Mouse (Mus musculus) layer of hippocampus, adult 8-10 months (tissue): ENCODE measurements at regions not wholly inside any gene's neighbourhood (a gene's known extent, or its start where the extent isn't known, plus 50 kb on each side); places are given as distances from the start of the nearest gene placed in this dataset.
A peak's percentile ranks its signal among the peaks of the same experiment; 100 is the strongest.

Experiments
- DNase-seq, 2 experiments: peaks; one replicate each; pipeline ENCODE4 v3.0.0; 2022; ENCODE audit warnings: low spot score in 2 of 2

GRCm38 (mm10) chr2:160421216-160421911, 54.5 kb upstream of the Mafb start:
- no peak for DNase-seq

- DNase-seq, result no peak
Measured at GRCm38 (mm10) chr2:160424491-160424890, 57.6 kb upstream of the Mafb start.

DNA sequence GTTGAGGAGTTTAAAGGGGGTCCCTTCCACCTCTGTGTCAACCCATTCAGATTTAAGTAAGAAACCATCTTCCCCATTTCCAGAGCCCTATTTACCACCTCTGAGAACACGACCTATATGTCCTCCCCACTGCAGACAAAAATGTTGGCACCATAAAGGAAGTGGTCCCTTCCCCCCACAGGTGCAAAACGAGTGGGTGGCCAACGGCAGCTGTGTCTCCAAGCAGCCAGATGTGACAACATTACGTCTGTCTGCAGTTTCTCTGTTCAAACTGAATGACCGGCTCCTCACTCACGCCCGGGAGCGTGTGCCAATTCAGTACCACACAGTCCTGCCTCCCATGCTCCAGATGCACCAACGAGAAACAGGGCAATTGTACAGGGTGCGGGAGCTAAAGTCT, 60.6 kb upstream of the Mafb start:
- DNase-seq, result no peak

DNA sequence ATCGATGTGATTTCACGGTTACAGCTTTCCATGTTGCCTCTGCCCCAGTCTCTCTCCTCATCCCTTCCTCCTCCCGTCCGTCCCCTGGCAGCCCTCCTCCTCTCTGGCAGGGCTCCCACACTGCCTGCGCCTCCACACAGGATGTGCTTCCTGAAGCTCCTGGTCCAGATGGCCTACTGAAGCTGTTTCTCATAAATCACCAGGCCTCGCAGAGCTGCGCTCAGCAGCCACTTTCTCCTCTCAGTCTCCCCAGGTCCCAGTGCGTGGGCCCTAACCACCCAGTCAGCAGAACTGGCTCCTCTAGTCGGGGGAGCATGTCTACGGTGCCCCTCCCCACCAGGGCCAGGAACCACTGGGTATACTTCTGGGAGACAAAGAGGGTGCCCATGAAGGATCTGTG, 66.4 kb upstream of the Mafb start:
- DNase-seq, result peak; percentile 80 to 88

- DNase-seq, result no peak
Measured at GRCm38 (mm10) chr2:160434701-160435100, 67.8 kb upstream of the Mafb start.

DNA sequence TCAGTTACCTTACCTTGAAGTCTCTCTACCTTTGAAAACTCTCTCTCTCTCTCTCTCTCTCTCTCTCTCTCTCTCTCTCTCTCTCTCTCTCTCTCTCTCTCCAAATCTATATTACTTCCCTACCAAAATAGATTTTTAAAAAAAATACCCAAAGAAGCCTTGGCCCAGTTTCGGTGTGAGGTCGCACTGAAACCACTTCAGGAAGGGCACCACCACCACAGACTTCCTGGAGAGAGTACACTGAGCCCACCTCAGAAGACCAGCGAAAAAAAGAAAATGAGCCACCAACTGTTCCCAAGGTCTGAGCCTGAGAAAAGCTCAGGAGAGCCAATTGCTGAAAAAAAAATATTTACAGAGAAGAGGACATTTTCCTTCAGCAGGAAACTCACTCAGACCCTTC, 68.8 kb upstream of the Mafb start:
- DNase-seq, result no peak

DNA sequence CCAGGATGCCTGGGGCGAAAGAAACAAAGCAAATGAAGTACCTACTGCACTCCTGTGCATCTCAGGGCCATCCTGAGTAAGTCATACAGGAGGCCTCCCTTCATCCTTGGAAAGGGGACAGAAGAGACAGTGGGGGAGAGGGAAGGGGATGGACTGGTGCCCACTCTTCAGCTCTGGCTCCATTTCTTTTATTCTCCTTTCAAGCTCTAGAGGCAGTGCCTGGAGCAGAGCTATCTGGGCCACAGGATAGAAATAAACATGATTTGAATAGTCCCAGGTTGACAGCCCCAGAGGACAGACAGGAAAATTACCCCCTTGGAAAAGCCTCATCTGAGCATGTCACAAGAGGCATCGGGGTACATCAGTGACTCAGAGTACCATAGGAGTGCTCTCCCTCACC, 72.2 kb upstream of the Mafb start:
- DNase-seq, result no peak

GRCm38 (mm10) chr2:160440236-160440635, 73.4 kb upstream of the Mafb start:
- no peak for DNase-seq

DNA sequence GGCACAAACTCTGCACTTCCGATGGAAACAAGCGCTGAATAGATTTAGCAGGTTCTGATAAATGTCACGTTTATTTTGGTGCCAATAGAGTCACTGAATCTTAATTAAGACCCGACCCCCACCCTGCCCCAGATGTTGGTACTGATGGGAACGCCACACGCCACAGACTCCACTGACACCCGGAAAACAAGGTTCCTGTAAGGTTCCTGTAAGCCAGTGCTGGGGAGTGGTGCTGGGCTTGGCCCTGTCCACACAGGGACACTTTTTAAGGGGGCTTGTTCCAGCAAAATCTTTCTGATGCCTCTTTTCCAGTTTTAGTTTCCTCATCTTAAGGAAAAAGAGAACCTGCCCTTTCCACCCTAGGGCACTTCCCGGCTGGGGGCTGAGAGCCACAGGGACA, 84.2 kb upstream of the Mafb start:
- no peak for DNase-seq

DNA sequence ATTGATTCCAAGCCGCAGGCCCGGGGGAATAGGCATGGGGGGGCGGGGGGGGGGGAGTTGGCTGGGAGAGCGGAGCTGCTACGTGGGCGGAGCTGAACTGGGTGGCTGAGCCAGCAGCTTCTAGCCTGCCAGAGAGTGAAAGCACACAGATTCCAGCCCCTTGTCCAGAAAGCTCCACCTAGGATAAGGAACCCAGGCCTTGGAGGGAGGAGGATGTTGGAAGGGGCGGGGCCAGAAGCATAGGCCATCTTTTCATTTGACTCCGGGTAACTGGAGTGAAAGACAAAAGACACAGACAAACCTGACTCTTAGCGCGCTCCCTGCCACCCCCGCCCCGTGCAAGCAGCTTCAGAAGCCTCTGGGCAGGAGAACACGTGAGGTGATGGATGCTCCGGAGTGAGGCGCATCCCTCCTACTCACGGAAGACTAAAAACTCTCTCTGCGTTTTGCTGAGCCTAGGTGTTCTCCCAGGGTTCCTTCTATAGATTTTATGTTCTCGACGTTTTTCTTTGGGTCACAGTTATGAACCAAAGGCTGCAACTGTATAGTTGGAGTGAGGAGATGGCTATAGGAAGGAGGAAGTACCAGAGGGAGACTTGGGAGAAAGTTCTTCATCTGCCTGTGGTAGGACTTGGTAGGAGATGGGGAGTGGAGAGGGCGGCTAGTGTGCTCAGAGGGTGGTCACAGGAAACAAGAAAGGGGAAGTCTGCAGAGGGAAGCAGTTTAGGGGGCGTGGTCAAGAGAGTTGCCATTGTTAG, 84.8 kb upstream of the Mafb start:
- DNase-seq, result peak; percentile 19 to 39

DNA sequence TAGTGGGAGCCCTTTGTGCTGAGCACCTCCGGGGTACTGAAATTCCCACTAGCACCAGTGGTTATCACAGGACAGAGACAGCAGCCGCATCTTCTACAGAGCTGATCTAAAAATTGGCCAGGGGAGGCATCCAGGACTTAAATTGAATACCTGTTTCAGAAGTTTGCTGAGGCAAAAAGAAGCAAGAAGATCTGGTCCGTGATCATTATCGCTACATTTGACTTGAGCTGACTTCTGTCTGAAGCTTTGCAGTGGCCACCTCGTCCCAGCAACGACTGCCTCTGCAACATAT, 85.3 kb upstream of the Mafb start:
- DNase-seq, result no peak

DNA sequence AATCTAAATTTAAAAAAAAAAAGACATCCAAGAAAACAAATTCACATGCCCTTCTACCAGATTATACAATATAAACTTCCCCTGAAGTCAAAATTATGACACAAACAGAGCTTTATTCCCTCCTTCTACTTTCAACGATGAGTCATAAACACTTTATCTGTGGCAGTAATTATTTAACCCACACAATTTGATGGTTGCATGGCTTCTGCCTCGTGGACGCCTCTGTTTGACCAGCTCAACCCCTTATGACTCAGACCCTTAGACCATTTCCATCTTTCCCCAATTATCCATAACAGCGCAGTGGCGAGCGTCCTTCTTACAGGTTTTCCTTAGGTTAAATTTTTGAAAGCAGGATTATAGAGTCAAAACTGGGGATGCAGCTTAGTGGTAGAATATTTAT, 85.9 kb upstream of the Mafb start:
- no peak for DNase-seq

GRCm38 (mm10) chr2:160455617-160456016, 88.8 kb upstream of the Mafb start:
- peak in 1 of 2 experiments; percentile 22 for DNase-seq

GRCm38 (mm10) chr2:160456681-160457080, 89.8 kb upstream of the Mafb start:
- no peak for DNase-seq

- no peak for DNase-seq
Measured at GRCm38 (mm10) chr2:160471561-160471960, 104.7 kb upstream of the Mafb start.

DNA sequence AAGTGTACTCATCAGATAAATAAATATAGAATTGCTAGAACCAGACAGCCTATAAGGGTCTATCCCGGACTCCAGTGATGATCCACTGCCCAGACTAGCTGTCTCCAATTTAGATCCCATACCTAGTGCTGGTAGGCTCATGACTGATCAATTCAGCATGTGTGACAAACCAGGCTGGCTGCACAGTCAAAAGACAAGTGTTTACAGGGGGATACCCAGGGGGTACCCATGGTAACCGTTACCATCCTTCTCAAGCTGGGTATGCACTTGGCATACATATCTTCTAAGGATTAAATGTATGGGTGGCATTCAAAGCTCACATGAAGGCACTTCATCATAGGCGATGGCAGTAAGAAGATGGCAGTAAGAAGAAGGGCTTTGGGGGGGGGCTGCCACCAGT, 109.3 kb upstream of the Mafb start:
- no peak for DNase-seq

GRCm38 (mm10) chr2:160479240-160479639, 112.4 kb upstream of the Mafb start:
- no peak for DNase-seq

DNA sequence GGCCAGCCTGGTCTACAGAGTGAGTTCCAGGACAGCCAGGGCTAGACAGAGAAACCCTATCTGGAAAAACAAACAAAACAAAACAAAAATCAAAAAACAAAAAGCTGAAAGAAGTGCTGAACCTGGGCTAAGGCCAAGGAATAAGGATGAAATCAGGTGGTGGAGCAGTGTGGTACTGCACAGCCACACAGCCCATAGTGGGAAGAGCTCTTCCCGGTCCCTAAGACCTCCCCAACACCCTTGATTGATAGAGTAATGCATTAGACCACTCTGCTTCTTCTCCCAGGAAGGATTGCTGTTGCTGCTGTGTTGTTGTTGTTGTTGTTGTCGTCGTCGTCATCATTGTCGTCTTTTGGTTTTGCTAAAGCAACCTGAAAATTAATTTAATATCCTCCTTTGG, 118.2 kb upstream of the Mafb start:
- DNase-seq, result no peak

- DNase-seq, result no peak
Measured at GRCm38 (mm10) chr2:160485515-160485914, 118.7 kb upstream of the Mafb start.

- DNase-seq, result no peak
Measured at GRCm38 (mm10) chr2:160499726-160500125, 132.9 kb upstream of the Mafb start.

DNA sequence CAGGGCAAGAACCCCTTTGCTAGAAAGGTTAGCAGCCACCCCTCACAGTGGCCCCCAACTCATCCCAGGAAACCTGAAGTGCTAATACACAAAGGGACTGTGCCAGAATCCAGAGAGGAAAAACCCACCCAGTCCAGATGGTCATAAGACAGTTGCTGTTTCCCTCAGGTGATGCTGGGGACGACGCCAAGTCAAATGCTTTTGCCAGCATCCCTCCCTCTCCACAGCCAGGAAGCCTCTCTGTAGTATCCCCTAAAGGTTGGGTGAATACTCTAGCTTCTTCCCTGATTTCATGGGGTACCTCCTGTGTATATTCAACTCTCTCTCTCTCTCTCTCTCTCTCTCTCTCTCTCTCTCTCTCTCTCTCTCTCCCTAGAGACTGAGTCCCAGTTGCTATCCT, 136.0 kb upstream of the Mafb start:
- no peak for DNase-seq

DNA sequence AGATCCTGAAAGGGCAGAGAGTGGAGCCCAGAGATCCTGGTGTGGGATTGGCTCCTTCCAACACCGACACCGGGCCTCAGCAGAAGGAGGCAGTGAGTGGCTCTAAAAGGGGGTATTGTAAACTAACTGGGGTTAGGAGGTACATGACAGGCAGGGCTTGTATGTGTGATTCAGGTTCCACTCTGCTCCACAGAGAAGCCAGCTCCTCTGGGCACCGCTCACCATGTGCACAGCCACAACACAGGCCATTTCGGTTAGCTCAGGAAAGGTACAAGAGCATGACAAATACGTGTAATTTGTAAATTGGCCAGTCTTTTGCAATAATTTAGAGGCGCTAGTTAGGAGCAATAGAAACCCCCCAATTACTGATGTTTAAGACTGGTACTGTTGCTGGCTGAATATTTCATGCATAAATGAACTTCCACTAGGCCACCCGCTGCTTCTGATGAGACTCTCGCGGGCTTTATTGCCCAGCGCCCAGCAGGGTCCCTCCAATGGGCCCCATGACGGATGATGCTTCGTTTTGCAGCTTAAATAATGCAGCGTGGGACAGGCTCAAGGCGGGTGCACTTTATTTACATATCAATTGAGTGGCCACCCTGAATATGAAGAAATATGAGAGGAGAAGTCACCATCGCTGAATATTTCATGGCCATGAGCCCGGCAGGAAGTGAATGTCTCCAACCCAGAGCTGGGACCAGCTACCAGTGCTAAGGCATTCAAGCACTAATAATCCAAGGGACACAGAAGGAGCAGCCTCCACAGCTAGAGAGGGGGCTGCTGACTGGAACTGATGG, 136.9 kb upstream of the Mafb start:
- DNase-seq, result no peak

- DNase-seq, result no peak
Measured at GRCm38 (mm10) chr2:160504394-160504657, 137.5 kb upstream of the Mafb start.
